Mouse (Mus musculus) spleen, adult 12 weeks (tissue): ENCODE measurements around the gene Sh3pxd2a.

Experiments
- DNase-seq: peaks from one replicate; pipeline ENCODE4 v3.0.0; 2022; ENCODE audit warnings: low spot score

The Sh3pxd2a gene

DNA sequence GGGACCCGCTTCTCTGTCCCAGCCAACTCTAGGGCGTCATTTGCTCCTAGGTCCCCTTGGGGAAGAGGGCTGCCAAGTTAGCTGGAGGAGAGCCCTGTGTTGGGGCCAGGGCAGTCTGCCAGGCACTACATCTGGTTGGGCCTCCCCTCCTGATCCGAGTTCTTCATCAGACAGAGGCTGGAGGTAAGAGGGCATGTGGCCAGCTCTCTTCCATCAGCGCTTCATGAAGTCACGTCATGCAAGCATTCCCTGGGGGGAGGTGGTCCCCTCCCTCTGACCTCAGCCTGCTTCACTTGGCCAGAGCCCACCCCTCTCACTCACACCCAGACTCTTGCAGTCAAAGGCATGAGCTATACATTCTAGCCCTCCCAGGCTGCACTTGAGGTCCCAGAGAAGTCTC is 25.8 kb downstream of the Sh3pxd2a start:
- no peak for DNase-seq

DNA sequence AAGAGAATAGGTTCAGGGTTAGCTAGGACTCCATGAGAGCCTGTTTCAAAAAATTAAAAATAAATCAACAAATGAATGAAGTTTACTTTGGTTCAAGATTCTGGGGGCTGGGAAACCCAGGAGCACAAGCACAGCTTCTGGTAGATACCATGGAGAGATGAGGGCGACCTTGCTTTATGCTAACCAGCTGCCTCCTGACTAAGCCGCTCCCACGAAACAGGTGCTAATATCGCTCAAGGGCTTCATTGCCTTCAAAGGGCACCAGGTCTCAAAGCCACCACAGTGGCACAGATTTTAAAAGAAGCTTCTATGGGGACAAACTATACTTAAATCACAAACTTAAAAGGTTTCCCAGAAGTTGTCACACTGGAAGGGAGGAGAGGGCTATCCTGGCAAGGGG is 27.2 kb downstream of the Sh3pxd2a start:
- no peak for DNase-seq

DNA sequence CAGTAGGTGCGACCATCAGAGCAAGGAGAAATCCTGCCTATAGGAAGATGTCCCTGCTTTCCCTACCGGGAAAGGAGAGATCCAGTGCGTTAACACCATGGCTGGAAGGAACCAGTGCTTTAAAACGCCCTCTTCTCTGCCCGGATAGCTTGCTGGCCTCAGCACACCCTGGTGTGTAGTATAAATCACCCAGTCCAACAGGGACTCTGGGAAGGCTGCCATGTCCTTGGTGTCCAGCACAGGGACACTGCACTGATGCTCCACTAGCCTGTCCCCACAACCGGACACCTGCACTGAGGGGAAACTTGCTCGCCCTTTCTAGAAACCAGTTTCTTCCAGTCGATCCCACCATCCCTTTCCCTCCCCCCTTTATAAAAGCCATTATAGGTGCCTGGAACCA is 28.0 kb downstream of the Sh3pxd2a start:
- DNase-seq, result no peak

DNA sequence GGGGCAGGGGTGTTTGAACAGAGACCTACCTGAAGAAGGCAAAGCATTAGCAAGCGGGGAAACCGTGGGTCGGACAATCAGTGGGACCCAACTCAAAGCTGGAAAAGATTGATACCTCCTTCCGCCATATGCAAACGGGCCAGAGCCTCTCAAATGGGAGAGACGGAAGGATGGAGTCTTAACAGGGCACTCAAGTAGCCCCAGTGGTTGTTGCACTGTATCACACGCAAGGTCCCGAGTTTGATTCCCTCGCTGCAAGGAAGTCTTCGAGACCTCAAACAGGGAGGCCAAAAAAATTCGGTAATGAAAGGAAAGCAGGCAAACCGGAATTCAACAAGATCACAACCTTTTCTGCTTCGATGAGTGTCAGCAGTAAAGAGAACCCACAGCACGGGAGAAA is 29.5 kb downstream of the Sh3pxd2a start:
- DNase-seq, result no peak

DNA sequence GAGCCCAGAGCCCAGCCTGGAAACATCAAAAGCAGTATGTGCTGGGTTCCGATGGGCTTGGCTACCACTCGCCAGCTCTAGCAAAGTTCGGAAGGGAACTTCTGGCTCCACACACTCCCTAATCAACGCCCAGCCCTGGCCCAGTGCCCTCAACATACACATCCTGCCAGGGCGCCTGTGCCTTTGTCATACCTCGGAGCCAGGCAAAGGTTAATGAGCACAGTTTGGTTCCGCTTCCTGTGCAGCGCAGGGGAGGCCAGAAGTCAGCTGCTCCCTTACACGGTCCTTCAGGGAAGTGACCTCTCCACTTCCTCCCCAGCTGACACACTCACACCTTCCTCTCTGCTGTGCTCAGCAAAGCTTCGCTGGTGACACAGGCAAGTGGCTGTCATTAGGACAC is 31.9 kb downstream of the Sh3pxd2a start:
- DNase-seq, result peak; percentile 53

DNA sequence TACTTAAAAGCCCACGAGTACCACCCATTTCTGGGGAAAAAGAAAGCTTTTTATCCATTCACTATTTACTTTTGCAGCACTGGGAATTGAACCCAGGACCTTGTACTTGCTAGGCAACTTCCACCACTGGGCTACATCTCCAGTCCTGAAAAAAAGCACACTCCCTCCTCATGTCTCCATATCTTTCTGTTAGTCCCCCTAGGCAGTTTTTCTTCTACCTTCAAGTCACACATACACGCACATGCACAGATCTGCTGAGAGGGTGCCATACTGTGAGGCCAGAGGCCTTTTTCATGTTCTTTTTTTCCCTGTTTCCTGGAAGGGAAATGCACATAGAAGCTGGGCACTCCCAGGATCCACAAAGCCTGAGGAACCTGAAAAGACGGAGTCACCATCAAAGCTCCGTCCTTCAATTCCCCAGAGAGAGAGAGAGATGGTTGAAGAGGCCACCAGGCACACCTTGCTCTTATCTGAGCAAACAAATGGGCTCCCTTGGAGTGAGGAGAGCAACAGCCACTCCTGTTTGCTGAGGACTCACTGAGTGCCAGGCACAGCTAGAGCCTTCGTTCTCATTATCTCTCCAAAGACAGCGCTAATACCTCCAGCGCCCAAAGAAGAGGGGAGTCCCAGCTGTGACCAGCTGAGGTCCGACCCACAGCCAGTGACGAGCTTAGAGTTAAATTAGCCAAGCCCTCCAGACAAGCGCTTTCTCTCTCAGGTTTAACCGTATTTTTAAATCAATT is 32.8 kb downstream of the Sh3pxd2a start:
- DNase-seq, result no peak

DNA sequence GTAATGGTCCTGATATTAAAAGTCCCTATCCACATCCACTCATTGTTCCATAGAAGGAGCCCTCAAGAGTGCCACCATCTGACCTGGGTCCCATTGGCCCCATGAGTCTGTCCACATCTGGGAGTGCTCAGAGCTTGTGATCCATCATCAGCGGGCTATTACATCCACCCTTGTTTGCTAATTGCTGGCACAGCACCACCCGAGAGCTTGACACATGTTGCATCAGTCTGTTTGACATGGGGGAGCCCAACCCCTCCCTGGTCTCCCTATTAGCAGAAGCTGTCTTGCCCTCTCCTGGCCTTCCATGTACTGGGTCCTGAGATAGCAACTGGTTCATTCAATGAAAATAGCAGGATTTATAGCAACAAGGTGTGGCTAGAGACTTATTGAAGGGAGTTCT is 34.0 kb downstream of the Sh3pxd2a start:
- no peak for DNase-seq

DNA sequence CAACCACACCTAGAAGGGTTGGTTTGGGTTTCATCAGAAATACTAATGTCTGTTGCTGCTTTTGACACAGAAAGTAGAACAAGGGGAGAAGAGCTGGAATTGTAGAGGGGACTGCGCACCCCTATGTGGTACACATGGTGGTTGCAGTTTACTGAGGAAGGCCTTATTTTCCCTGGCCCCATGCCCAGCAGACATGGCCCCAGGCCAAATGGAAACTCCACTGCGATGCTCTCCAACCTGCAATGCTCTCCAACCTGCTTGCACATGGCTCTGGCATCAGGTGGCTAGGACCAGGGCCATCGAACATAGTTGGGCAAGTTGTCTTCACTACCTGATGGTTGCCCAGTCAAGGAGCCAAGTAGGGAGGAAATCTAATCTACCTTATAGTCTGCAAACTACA is 35.0 kb downstream of the Sh3pxd2a start:
- DNase-seq, result no peak

DNA sequence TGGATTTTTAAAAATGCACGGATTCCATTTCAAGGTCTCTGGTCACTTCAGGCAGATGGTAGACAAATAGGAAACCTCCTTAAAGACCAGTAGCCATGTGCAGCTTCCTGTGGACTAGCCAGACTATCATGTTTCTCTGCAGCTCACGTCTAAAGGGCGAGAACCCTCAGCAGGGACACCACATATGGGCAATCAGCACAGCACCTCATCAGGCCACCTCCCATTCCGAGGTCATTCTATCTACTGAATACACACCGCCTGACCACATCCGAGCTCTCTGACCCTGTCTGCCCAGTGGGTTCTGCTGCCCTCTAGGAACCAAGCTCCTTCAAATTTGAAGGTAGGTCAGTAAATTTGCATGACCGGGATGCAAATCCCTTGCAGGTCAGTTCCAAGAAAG is 35.4 kb downstream of the Sh3pxd2a start:
- no peak for DNase-seq

DNA sequence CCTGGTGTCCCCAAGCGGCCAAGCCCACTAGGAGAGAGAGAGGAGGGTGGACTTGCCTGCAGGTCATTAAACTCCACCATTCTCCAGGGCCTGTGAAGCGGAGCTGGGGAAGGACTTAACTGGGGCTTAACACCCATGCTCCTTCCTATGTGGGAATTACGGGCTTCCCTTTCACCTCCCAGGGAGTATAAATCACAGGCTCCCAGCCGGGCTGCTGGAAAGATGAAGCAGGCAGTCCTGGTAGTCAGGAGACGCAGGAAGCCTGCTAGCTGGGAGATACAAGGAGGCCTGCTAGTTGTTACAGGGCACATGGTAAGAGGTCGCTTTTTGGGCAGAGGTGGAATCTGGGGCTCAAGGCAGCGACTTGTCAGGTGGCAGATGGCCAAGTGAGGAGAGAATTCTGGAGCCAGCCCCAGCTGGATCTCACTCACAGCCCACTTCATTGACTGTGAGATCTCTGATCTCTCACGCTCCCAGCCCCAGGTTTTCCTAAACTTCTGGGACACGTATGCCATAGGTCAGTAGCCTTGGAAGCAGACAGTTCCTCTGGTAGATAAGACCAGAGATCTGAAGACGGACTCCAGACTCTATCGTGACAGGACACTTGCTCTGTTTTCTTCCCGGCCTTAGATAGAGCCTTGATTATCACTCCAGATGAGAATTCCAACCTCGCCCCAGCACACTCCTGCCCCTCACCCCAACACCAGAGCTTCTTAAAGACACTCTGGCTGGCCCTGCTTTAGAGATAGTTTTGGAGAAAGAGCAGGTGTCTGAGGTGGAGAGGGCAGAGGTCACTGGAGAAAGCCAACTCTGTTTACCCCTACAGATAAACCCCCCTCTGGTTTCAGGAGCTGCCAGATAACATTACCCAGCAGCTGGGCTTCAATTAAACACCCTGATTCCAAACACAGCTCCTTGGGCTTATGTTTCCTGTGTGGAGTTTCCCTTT is 36.1 kb downstream of the Sh3pxd2a start:
- DNase-seq, result no peak

DNA sequence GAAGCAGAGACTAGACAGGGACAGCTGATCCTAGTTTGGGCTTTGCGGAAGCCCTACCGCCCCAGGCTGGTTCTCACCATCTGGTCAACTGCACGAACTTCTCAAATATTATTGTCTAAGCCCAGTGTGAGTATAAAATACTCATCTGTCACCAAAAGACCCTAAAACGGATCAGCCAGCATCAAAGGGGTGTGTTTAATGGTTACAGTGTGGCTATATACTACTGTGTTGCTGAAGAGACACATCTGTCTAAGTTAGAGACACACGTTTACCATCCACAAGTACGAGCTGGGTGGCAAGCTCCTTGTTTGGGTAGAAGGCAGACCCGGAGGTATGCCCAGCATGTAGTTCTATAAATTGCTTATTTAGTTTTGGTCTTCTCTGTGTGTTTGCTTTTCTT is 40.6 kb downstream of the Sh3pxd2a start:
- no peak for DNase-seq

DNA sequence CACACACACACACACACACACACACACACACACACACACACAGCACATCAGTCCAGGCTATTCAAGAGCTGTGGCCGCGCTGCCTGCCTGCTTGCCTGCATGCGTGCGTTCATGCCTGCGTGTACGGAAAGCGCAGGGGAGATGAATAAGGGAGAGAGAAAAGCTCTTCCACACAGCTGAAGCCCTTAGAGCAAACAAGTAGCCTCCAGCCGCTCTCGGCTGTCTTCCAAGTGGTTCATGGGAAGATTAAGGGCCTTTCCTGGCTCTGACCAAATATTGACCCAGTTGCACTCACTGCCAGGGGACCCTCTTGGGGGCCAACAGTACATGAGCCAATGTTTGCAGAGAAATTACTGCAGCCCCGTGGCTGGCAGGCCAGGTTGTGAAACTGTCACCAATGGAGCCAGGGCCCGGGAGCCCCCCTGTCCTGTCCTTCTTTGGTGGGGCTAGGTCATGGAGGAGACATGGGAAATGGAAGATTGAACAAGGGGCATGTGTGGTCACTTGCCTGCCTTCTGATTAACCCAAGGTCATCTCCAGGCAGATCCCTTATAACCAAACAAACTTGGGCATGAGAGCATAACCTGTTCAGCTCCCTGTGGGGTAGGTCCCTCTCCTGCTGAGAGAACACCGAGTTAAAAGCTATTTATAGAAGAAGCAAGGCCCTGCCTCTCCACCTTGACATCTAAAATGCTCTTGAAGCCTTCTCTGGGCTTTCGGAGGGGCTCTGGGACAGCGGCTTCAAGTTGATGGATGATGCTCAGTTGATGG is 42.9 kb downstream of the Sh3pxd2a start:
- no peak for DNase-seq

DNA sequence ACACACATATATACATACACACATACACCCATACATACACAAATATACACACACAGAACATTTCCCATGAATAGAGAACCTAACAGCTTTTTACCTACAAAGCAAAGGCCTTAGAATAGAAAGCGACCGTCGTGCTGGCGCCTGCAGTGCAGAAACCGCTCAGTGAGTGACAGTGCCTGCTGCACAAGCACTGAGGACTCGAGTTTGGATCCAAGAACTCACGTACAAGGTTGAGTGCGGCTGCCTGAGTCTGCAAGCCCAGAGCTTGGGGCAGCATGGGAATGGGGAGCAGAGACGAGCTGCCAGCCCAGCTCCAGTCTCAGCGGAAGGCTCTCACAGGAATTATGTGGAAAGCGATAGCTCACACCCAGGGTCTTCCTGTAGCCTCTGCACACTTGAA is 43.7 kb downstream of the Sh3pxd2a start:
- no peak for DNase-seq

DNA sequence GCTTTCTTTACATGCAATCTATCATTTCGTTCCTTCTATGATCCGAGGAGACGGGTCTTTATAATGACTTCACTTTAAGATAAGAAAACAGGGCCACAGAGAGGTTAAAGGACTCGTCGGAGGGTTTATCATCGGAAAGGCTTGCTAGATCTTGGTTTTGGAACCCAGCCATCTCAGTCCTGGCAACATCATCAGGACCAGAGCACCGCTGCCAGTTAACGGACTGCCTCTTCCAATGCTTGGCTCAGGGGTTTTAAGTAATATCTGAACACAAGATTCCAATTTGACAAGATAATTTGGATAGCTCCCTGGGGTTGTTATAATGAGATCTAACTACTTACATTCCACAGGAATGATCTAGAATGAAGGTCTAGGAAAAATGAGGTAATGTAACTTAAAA is 45.0 kb downstream of the Sh3pxd2a start:
- no peak for DNase-seq

DNA sequence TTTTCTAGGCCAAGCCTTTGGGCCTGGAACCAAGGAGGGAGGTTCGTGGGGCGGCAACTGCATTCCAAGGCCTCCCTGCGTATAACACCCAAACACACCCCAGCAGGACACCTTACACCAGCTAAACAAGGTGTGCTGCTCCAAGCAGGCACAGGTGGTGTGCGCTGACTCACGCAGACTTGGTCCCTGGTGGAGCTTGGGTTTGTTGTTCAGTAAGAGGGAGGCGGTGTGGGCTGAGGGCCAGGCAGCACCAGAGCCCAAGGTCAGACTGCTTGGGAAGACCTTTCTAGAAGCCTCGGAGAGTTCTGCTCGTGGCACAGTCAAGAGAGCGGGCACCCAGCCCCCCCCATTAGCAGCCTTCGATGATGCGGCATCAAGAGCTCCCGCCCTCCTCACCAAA is 48.0 kb downstream of the Sh3pxd2a start:
- no peak for DNase-seq

DNA sequence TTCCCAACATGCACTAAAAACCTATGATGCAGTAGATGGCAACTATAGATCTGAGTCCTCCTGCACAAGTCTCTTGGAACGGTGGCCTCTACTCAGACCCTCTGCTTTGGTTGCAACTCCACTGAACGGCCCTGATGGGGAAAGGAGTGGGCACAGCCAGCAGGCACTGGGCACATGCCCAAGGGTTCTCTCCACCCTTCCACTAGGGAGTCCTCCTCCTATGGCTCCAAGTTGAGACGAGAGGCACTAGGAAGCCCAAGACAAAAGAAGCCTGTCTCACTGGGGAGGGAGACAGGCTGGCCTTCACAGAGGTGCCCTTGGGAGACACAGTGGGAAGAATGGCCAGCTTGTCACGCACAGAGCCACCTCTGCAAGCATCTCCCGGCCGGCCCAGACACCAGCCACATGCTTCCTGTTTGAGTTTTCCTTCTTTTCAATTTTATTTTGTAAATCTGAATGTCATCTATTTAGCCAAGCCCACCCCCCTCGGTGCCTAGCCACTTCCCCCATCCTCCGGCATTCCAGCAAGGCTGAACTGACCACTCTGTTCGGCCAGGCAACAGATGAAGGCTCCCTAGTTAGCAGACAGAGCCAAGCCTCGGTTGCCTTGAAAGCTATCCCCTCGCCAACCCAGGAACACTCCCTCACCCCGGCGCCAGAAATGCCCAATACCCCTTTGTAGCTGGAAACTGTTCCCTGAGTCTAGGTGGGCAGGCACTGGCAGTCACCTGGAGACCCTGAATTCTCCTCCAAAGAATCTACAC is 49.9 kb downstream of the Sh3pxd2a start:
- no peak for DNase-seq

DNA sequence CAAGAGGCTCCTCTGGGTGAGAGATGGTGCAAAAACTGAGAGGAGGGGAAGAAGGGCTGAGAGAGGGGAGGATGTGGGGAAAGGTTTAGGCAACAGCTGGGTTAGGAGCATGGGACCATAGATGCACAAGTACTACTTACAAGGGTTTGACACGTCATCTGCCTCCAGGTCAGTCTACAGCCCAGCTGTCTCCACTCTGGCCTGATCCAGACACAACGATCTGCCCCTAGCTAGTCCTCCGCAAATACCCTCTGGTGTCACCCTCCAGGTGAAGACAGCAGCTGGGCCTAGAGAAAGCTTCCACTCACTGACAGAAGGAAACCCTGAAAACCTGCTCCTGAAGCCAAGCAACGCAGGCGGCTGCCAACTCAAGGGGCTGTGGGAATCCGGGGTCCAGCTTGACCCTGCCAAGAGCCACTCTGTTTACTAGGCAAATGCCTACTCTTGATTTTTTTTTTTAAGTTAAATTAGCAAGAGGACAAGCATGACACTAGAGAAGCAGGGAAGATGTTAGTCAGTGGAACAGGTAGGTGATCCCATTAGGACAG is 50.7 kb downstream of the Sh3pxd2a start:
- DNase-seq, result no peak

DNA sequence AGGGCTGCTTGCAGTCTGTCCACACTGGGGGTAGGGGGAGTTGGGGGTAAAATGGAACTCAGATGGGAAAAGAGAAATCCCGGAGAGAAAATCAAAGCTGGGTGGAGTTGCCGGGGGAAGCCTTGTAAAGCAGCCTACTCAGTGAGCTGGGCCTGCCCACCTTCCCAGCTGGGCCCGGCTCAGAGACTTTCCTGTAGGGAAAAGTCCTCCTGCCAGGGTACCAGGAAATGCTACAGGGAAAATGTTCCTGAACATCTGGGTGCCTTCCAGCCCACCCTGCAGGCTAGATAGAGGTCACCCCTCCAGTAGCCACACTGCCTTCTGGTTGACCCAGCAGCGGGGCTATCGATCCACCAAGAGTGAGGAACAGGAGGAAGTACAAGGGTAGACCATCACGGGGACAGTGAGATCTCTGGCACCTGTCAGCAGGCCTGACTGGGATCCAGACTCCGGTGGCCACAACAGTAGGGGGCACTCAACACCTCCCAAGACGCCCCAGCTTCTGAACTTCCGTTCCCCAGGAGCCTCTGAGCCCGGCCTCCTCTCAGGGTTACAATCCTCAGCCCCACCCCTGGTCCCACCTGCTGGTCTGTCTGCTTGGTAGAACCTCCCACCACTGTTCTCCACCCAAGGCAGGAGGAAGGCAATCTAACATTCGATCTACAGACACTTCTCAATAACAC is 51.5 kb downstream of the Sh3pxd2a start:
- DNase-seq, result no peak

DNA sequence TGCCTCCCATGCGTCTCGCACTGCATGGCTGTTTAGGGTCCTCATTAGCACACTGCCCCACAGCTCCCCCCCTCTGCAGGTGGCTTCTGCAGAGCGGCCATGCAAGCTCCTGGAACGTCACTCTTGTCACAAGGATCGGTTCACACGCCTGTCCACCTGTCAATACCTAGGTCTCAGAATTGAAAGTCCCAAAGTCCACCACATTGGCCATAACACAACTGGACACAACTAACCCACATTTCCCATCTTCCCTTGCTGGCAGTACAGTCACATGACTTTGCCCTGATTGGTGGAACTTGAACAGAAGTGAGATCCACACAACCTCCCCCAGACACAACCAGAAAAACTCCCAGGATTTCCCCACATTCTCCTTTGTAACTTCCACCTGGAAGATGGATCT is 53.9 kb downstream of the Sh3pxd2a start:
- DNase-seq, result no peak

DNA sequence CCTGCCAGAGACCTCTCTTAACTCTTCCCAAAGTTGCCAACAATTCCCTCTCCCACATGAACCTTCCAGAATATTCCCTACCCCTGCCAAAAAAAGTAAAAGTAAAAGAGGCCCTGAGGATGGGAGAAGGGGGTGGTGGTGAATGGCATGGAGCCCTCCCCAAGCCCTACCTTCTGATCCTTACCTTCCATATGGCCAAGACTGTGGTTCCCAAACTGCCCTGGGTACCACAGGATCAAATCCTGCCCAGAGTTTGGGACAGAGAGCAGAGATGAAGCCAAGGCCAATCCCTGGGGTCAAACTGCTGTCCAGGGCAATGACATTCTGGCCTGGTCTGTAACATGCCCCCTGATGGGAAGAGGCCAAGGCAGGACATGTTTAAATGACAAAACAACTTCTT is 55.1 kb downstream of the Sh3pxd2a start:
- DNase-seq, result no peak

DNA sequence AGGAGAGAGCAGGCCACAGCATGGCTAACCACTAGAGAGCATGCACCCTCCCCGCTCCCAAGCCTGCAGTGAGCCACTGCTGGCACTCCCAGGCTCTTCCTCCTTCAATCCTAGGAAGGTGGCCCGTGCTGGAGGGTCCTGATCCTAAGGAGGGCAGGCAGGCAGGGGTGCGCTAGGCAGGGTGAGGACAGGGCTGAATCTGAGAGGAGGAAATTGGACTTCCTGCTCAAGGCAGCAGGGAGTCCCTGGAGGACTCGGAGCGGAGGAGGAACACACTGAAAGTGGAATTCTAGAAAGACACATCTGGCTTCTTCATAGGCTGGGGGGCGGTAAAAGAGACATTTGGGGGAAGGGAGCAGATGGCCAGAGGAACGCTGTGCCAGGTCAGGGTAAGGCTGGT is 55.5 kb downstream of the Sh3pxd2a start:
- DNase-seq, result no peak
